Mouse (Mus musculus) adipocyte (in vitro differentiated cells): ENCODE measurements around the gene Olfr46.
A peak's percentile ranks its signal among the peaks of the same experiment; 100 is the strongest.
"Not testable (repeated sequence)": the region's sequence is repeated elsewhere in the genome, so short reads cannot be mapped to it uniquely, and the experiment has no call there.

ENCODE experiments used
- DNase-seq: peaks from one replicate; pipeline ENCODE4 v3.0.0-alpha.2; 2016; ENCODE audit warnings: low spot score

Olfr46 gene

GRCm38 (mm10) chr7:140600969-140601368 is at the start of gene Olfr46:
Olfr46 (plus strand) TSS chr7:140601269.
- DNase-seq = not testable (repeated sequence)

GRCm38 (mm10) chr7:140567586-140567985 is 33.5 kb upstream of the Olfr46 start, which contains the start of gene Olfr538:
Olfr538 (plus strand) TSS chr7:140567886.
- no peak for DNase-seq

GRCm38 (mm10) chr7:140628670-140629069 is 27.6 kb downstream of the Olfr46 start, which contains the start of gene Olfr61:
Olfr61 (plus strand) TSS chr7:140628970.
- not testable (repeated sequence) for DNase-seq

- peak; percentile 2 for DNase-seq
Measured at GRCm38 (mm10) chr7:140630559-140630958, 29.5 kb downstream of the Olfr46 start.

DNA sequence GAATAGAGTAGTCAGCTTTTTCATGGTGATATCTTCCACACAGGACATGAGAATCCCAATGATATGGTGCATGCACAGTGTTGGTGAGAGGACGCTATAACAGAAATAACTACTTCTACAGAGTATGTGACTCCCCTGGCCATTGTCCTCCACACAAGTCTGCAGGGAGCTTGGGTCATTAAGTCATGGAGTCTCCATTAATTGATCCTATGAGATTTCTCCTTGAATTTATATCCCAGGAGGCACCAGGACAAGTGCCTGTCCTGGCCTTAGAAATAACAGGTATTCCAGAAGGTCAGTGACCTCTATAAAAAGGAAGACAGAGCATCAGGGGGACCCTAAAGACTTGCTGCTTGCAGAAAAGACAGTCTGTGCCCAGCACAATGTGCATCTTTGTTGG is 45.1 kb downstream of the Olfr46 start, which contains the start of gene Olfr53:
Gene Olfr53 (plus strand): TSS at position 301 of the 400 bp plus-strand sequence.
- no peak for DNase-seq

DNA sequence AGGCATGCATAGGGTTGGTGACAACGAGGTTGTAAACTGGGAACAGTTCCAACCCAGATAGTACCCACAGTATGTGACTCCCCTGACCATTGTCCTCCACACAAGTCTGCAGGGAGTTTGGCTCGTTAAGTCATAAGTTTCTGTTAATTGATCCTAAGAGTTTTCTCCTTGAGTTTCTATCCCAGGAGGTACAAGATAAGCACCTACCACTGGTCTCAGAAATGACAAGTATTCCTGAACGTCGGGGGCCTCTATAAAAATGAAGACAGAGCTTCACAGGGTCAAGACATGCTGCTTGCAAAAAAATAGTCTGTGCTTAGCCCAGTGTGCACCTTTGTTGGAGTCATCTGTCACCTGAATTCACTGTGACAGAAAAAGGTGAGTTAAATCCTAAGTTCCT is 58.6 kb downstream of the Olfr46 start, which contains the start of gene Olfr539:
Gene Olfr539 (plus strand): TSS at position 301 of the 400 bp plus-strand sequence.
- DNase-seq = no peak
